Mouse (Mus musculus) erythroblast, embryonic 14.5 days (primary cell): ENCODE measurements around the gene Prdm16. TPM values are rescaled to one million over a fixed set of nuclear protein-coding genes. Genes with fewer than 3 reads are reported as not detected.

Experiments
- H3K27me3 ChIP-seq: 2 replicates; pipeline ENCODE4 v1.6.1; 2012; ENCODE audit warnings: inconsistent platforms; ENCODE audit not compliant: control insufficient read depth
- H3K36me3 ChIP-seq: 2 replicates; pipeline ENCODE4 v1.6.1; 2012; ENCODE audit warnings: mild to moderate bottlenecking, inconsistent platforms; ENCODE audit not compliant: control insufficient read depth
- H3K4me1 ChIP-seq: 2 replicates; pipeline ENCODE4 v1.6.1; 2012; ENCODE audit warnings: inconsistent platforms; ENCODE audit not compliant: control insufficient read depth
- H3K4me3 ChIP-seq: replicated peaks from 2 replicates; pipeline ENCODE3; 2012; ENCODE audit warnings: moderate library complexity, mild to moderate bottlenecking, inconsistent platforms
- H3K9me3 ChIP-seq: 2 replicates; pipeline ENCODE4 v1.6.1; 2012; ENCODE audit warnings: low read length, inconsistent platforms, mixed read lengths; ENCODE audit not compliant: control insufficient read depth
- GATA1 ChIP-seq: IDR thresholded peaks from 2 replicates; pipeline ENCODE4 v1.6.1; 2012; ENCODE audit warnings: low read length, inconsistent platforms, mixed read lengths
- TAL1 ChIP-seq: IDR thresholded peaks from 3 replicates; pipeline ENCODE4 v1.6.1; 2012; ENCODE audit warnings: low read length, inconsistent platforms, mixed read lengths
- polyA plus RNA-seq: library from polyadenylated mRNA; stranded (reverse); fragments of >175 nt; gene quantifications from 2 replicates; pipeline ENCODE4 v1.2.3, GENCODE M21; 2012

Prdm16 gene
- polyA plus RNA-seq, 1 experiment: 0.12 TPM

DNA sequence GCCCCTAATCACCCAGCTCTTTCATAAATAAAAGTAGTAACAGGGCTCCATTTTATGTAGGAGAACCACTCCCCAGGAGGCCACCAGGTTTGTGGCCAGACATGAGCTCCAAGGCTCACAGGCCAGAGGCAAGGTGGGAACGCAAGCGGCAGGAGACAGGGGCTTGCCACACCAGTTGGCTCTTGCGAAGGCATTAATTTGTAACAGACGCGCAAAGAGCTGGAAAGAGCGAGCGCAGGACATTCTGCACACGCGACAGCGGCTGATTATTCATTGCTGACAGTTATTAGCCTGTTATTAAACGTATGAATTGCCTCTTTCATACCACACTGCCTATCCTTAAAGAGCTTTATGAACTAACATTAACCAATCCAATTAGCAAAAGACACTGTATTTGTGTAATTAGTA, 144.0 kb downstream of the Prdm16 start:
- H3K4me3 ChIP-seq: no peak overlapping the region
- no peaks in the 10 kb centered on the region for H3K27me3 ChIP-seq
- no peak for TF ChIP-seq GATA1
- TF ChIP-seq TAL1: no peak
- no peaks in the 10 kb centered on the region for H3K4me1 ChIP-seq
- H3K9me3 ChIP-seq: no peaks in the 10 kb centered on the region
- no peaks in the 10 kb centered on the region for H3K36me3 ChIP-seq

DNA sequence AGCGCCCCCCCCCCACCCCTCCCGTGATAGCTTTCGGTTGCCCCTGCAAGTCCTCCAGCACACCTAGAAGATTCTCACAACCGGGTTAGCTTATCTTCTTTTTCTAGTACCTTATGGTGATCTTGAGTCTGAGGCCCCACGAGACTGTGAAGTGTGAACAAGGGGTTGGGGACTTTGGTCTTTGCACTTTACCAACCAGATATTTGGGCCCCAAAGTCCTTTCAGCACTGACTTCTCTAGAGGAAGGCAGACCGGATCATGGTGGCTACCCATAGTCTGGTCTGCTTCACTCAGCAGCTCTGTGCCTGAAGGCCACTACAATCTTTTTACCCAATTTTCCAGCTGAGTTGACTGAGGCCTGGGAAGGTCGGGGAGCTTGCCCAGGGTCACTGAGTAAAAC, 144.4 kb downstream of the Prdm16 start:
- no peaks in the 10 kb centered on the region for H3K9me3 ChIP-seq

DNA sequence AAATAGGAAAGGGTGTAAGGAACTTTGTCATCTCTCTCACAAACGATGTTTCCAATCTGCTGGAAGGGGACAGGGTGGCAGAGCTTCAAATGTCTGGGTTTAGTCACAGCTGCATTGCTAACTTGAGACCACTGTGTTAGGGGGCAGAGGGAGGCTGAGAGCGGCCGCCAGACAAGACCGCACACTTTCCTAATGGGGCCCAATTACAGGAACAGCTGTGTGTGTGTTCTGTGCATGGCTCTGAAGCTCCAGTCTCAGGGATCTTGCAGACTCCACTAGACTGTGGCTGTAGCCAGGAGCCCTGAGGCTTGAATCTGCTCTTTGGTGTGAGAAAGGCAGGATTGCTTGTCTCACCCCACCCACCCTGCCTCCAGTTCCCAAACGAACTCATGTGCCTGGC, 148.6 kb downstream of the Prdm16 start:
- Histone ChIP-seq H3K4me1 (no peaks in the 10 kb centered on the region), H3K27me3 (no peaks in the 10 kb centered on the region), H3K4me3 (no peak overlapping the region), H3K36me3 (no peaks in the 10 kb centered on the region), H3K9me3 (no peaks in the 10 kb centered on the region)
- no peak for TF ChIP-seq TAL1
- no peak for TF ChIP-seq GATA1

More for the DNA sequence above, 144.4 kb downstream of the Prdm16 start:
- Histone ChIP-seq H3K27me3 (no peaks in the 10 kb centered on the region), H3K4me3 (no peak overlapping the region), H3K36me3 (no peaks in the 10 kb centered on the region), H3K4me1 (no peaks in the 10 kb centered on the region)
- TF ChIP-seq GATA1: no peak
- no peak for TF ChIP-seq TAL1

DNA sequence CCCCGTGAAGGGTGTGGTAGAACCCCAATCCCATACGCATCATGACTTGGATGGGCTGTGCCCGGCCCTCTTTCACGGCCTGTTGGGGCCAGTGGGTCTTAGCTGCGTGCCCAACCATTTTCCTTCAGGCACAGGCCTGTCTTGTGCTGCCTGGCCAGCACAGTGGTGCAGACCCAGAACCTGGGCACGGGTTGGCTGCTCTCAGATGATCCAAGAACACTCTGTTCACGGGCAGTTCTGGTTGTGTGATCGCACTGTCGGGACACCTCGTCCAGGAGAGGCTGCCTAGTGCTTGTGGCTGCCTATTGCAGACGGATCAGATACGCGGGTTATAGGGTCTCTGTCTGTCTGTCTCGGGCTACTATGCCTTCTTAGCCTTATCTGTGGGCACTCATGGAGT, 154.0 kb downstream of the Prdm16 start:
- Histone ChIP-seq H3K9me3 (no peaks in the 10 kb centered on the region), H3K4me1 (no peaks in the 10 kb centered on the region), H3K4me3 (no peak overlapping the region), H3K27me3 (no peaks in the 10 kb centered on the region), H3K36me3 (no peaks in the 10 kb centered on the region)
- no peak for TF ChIP-seq GATA1
- TF ChIP-seq TAL1: no peak

DNA sequence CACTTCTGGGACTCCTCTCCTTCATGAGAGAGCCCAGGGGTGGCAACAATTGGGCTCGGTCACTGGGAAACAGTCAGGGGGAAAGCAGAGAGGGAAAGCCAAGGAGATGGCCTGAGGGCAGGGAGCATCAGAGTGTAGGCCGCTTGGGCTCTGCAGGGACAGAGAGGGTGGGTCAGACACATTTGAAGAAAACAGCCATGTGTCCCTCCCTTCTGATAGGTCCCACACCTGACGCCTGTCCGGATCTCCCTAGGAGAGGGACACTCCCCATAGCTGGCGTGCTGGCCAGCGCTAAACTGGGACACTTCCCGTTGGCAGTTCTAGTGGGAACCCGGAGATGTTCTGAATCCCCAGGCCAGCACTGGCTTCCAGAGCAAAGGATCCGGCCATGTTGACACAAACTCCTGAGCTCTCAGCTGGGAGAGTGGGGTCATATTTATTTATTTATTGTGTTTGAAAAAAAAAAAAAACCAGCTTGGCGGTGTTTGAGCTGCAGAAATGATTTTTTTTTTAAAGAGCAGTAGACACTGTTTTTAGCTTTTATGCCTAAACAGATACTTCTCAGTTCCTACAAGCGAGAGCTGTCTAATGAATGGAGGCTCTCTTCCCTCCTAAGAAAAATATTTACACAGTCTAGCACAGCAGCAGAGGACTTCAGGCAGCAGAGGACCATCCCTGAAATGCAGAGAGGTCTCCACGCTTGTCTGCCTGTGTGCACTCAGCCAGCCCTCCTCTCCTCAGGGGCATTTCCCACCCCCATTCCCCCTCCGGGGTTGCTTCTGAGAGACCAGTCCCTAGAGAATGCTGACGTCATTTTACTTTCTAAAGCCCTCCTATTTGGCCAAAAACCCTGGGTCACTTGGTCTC, 154.7 kb downstream of the Prdm16 start:
- Histone ChIP-seq H3K36me3 (no peaks in the 10 kb centered on the region), H3K9me3 (no peaks in the 10 kb centered on the region), H3K27me3 (no peaks in the 10 kb centered on the region), H3K4me3 (no peak overlapping the region), H3K4me1 (no peaks in the 10 kb centered on the region)
- TF ChIP-seq TAL1: no peak

DNA sequence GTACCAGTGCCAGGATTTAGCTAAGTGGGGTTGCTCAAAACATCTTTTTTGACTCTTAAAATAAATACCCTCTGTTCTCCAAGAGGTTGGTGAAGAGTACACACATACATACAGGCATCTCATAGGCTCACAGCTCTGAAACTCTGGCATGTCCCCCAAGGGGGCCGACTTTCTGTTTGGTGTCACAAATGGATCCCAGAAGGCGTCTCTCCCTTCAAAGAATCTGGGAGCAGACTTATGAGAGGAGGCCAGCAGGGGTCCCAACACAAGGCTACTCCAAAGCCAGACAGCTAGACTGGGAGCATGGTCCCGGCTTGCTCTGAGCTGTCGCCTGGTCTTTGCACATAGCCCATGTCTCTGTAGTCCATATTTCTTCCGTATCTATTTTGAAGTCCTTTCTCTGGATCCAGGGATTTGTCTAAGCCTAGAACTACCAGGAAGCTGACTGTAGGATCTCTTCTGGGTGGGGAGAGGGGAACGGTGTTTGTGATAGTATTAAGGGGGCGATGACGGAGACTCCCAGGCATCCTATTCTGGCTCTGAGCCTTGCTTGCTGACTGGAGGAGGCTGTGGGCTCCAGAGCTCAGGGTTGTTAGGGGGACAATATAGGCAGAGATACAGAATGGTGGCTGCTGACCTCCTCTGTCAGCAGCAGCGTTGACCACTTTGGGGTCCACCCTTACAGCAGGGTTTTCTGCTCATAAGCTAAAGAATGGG, 156.0 kb downstream of the Prdm16 start:
- no peaks in the 10 kb centered on the region for H3K36me3 ChIP-seq
- no peak overlapping the region for H3K4me3 ChIP-seq
- H3K4me1 ChIP-seq: no peaks in the 10 kb centered on the region
- TF ChIP-seq GATA1 (no peak), TAL1 (no peak)
- no peaks in the 10 kb centered on the region for H3K9me3 ChIP-seq
- H3K27me3 ChIP-seq: no peaks in the 10 kb centered on the region

DNA sequence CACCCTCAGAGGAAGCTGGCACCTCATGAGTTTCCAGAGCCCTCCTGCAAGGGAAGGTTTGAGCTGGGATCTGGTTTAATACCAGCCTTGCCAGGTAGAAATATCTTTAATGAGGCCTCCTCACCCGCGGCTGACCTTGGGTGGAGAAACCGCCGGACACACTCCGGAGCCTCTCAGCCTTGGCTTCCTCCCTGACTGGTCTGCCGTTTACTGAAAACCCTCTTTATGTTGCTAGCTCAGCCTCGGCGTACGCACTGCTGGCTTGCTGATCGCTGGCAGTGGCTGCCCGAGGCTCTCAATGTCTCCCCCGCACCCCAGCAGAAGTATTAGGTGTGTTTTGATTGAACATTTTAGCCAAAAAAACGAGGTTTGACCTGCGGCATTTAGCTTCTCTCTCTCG, 156.5 kb downstream of the Prdm16 start:
- Histone ChIP-seq H3K27me3 (no peaks in the 10 kb centered on the region), H3K4me1 (no peaks in the 10 kb centered on the region), H3K4me3 (no peak overlapping the region), H3K36me3 (no peaks in the 10 kb centered on the region), H3K9me3 (no peaks in the 10 kb centered on the region)
- no peak for TF ChIP-seq TAL1
- no peak for TF ChIP-seq GATA1

DNA sequence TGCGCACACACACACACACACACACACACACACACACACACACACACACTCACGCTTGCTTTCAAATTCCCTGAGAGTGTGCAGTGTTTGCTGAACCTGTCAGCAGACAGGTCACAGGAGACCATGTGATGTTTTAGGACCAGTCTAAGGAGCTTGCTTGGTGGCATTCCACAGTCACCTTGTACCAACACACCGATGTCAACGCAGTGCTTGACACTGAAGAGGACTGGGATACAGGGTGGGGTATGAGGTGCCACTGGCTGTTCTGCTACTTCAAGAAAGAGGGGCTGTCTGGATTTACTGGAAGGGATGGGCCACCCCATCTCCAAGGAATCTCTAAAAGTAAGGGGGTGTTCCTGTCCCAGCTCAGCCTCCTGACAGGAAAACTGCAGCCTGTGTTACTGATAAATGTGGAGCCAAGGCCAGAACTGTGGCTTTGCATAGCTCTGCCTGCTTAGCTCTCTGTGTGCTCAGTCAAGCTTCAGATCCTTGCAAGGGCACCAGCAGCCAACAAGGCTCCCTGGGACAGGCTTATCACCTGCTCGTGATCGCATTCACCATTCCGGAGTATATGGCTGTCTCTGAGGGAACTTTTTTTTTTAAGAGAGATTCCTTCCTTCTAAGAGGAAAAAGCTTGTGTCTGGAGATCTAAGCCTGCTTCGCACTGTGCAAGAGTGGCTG, 157.6 kb downstream of the Prdm16 start:
- Histone ChIP-seq H3K27me3 (no peaks in the 10 kb centered on the region), H3K9me3 (no peaks in the 10 kb centered on the region), H3K36me3 (no peaks in the 10 kb centered on the region), H3K4me3 (no peak overlapping the region), H3K4me1 (no peaks in the 10 kb centered on the region)
- no peak for TF ChIP-seq GATA1
- TF ChIP-seq TAL1: no peak
